Mouse (Mus musculus) hindlimb bud, embryonic 11.5 days (tissue): ENCODE measurements around the gene Uhmk1.

ENCODE experiments used
- DNase-seq: peaks from one replicate; pipeline ENCODE4 v3.0.0-alpha.2; 2012; ENCODE audit warnings: low read depth, low spot score; ENCODE audit errors: extremely low spot score

Gene Uhmk1

DNA sequence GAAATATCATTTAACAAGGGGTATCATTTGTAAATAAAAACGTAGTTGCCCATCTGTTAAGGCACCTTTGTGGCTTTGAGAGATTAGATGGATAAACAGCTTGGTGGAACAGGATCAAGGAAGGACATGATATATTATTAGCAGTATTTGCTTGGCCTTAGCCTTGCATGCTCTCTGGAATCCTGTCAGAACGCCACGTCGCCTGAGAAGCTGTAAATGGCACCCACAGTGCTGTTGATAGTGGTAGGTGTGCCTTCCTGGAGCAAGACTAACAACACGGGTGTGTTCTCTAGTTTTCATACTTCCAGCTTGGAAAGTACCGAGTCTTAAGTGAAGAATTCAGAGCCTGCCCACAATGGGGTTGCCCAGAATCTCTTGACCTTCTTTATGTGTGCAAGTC is 39.3 kb downstream of the Uhmk1 start:
- DNase-seq = no peak

DNA sequence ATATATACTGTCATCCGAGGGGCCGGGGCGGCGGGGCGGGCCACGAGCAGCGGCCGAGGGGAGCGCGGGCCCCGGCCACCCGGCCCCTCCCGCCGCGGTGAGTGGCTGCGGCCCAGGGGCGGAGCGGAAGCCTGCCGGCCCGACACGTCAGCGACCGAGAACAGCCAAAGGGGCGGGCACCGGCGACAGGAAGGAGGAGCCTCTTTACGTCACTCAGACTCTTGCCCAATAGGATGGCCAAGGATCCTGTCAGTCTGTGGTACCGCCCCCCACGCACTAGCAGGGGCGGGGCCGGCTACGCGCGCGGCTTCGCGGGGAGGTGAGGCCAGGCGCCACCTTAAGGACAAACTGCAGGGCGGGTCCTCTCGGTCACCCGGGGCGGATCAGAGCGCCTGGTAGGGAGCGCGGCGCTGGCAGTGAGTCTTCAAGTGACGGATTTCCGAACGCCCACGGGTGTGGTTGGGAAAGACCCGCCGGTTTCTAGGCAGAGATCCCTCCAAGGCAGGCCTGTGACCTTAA is 40.3 kb downstream of the Uhmk1 start, which contains the start of gene Uap1:
Gene Uap1 (minus strand): TSS at position 144 of the 519 bp plus-strand sequence.
- peak; percentile 75 for DNase-seq

DNA sequence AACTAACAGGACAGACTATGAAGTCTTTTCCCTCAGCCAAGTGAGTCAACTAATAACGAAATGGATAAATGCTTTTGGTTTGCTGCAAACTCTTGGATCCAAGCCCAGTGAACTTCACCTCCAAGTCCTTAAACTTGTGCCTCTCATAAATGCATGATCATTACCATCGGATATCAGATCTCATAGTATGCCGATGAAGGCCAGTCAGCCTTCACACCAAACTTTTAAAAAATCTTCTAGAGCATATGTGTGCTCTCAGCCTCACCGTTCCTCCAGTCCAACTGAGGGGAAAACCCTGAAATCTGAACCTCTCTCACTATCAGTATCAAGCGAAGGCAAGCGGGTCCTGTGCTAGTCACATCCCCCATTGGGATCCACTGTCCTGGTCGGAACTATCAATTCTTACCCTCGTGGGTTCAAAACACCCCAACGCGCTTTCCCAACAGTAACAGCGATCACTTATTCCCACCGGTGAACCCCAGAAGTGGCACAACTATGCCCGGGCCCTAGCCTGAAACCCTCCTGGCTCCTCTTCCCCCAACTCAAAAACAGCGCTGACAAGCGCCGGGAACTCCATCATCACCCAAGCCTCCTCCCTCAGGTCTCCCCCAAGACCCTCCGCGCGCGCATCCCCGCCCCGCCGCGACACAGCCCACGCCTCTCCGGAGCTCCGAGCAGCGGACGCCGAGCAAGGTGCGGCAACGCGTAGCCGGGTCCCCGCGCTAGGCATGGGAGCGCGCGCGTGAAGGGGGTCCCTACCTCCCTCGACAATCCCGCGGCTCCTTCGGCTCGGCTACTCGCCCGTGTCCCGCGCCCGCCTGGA is 41.0 kb downstream of the Uhmk1 start:
- DNase-seq = no peak

DNA sequence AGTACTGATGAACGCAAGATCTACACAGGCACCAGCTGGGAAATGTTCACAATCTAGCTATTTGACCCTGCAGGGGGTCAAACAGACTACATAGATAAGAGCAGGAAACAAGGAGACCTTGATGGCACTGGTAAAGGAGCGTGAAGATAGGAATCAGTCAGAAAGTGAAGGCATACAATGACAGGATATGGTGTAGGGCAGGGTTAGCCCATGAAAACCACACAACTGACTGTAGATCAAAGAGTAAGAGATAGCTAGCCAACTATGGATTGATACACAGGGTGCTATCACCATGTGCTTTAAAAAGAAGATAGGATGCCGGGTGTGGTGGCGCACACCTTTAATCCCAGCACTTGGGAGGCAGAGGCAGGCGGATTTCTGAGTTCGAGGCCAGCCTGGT is 47.4 kb downstream of the Uhmk1 start:
- DNase-seq = no peak

DNA sequence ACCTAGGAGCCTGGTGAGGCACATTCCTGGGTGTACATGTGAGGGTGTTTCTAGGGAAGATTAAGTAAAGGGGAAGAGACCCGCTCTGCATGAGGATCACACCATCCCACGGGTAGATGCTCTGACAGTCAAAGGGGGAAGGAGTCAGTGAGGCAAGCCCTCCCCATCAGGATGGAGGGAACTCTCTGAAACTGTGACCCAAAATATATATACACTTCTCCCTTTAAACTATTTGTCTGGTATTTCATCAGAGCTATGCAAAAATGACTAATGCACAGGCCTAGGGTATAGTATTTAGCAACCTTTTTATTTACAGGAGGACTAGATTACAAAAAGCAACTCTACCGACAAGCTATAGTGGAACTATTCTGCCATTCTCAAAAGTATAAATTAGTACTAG is 50.3 kb downstream of the Uhmk1 start:
- no peak for DNase-seq

DNA sequence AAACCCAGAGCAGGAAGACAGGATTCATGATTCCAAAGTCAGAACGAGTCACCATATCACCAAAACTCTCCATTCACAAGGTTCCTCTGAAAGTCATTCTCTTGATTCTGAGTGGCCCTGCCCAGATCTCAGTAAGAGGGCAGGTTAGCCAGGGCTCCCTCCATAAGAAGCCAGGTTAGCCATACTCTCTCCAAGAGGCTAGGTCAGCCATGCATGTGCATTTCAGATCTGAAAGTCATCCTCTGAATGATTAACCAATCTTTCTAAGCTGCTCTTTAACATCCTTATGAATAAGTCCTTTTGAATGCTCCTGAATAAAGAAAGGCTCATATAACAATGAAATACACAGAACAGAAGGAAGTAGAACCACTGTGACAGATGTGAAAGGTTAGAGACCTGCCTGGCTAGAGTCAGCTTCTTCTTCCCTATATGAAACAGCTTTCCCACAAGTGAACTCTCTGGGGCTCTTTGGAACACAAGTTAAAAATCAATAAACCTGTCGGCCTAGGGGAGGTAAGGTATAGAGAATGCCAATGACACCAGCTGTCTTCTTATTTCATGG is 51.1 kb downstream of the Uhmk1 start:
- no peak for DNase-seq

DNA sequence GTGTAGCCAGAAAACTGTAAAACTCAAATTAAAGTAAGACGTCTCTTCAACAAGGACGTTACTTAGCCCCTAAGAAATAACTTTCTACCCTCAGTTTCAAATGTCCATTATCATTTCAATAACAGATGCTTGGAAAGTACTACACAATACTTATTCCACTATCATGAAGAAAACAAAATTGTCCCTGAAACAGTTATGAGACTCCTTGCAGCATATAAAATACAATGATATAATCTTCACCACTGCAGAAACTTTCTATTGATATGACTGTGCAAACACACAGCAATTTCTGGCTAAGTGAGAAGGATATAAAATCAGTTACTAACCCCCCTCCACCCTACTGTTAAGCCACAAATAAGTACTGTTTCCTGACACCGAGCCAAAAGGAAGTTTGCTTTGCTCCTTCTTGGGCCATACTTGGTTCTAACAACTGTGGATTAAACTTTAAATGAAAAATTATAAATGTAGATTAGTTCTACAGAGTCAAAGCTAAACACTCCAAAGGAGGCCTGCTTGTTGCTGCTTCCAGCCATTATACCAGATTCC is 51.7 kb downstream of the Uhmk1 start:
- DNase-seq = no peak

DNA sequence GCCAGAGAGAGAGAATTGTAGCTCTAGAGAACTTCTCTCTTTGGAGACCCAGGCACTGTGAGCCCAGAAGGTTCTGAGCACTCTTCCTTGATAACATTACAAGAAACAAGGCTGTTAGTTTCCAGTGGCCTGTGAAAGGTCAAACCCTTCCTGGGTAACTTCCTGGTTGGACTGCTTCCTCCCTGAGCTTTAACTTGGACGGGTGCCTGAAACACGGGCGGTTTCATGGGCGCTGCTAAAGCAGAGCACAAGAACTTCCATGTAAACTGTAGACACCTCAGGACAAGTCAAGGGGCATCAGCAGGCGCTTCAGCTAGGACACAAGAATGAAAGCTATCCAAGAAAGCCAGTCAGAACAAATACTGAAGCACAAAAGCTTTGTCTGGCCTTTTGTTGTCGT is 53.3 kb downstream of the Uhmk1 start:
- no peak for DNase-seq

DNA sequence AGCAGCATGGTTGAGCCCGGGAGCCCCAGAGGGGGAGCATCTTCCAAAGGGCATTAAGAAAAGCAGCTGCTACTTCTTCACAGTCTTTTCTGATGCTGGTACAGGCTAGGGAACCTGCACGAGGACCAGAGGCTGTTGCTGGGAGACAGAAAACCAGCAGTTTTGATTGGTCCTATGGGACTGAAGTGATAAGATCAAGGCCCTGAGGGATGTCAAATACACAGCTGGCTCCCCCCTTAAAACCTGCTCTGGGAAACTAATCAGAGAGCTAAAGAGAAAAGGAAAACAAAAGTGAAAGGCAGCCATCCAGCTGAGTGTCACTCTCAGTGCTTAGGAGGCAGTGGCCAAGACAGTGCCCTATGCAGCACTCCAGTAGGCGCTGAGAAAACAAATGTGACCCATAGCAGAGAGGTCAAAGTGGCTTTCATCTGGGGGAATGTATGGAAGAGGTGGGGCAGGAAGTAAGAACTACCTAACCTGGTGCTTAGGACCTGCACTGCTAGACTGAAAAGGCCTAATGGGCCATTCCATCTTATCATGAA is 54.7 kb downstream of the Uhmk1 start:
- DNase-seq = no peak

DNA sequence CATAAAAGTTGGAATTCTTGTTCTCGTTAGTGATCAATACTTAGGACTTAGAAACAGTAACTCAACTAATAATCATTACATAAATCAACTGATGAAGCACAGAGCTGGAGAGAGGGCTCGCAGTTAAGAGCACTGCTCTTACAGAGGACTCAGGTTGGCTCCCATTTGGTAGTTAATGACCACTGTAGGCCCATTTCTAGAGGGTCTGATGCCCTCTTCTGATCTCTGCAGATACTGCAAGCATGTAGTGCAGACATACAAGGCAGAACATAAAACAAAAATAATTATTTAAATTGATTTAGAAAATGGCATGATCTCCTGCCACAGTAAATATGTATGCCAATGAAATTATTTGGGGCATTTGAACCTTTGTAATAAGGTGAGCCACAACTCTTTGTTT is 55.5 kb downstream of the Uhmk1 start:
- DNase-seq = no peak

DNA sequence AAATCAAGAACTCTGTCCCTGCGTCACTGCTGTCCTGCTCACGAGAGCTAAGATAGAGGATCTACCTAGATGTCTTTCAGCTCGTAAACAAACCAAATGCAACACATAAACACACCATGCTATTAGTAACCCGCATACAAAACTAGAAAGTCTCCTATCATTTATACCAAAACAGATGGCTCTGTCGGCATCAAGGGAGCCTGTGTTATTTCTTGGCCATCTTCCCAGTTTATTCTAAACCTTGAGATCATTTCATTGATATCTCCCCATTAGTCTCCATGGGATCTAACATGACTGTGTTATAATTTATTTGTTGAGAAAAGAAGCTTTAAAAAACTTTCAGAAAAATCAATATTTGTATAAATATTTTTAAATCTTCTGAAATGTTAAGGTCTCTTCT is 59.4 kb downstream of the Uhmk1 start:
- no peak for DNase-seq

DNA sequence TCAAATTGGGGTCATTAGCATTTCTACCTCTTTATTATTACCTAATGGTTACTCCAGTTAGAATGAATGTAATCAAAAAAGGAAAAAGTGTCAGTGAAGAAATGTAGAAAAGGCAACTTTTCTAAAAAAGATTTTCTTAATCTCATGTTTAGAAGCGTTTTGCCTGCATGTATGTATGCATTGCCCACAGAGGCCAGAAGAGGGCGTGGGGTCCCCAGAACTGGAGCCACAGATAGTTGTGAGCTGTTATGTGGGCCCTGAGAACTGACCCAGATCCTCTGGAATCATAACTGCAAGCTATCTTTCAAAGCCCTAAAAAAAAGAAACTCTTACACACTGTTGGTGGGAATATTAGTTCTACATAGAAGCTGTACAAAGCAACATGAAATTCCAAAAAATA is 59.9 kb downstream of the Uhmk1 start:
- DNase-seq = no peak

DNA sequence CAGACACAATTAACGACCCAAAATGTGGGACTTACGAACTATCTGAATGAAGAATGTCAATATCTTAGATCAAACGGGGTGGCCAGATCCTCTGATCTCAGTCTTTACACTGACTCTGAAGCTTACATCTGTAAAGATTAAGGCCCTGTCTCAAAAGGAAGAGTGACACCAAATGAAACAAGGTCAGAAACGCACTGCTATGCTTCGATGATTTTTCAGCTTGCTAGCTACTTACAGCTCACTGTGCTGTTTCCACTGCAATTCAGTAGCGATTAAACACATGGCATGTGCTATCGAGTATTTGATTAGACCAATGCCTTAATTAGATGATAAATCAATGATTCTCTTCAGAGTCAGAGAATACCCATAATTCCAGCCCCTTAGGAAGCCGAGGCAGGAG is 61.2 kb downstream of the Uhmk1 start:
- no peak for DNase-seq

DNA sequence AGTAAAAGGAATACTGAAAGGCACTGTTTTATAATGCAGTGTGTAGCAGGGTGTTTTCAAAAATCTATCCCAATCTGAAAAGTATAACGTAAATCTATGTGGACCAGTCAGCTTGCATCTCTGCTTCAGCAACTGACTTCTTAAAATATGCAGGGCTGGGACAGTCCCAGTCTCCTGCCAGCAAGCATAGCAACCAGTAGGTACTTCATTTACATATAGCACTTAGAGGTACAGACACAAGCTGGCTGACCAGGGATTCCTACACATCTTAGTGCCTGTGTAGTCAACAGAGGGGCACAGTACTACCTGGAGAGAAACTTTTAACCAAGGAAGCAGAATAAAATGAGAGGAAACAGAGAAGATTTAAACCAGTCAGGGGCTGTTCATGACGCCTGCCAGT is 62.6 kb downstream of the Uhmk1 start:
- DNase-seq = no peak

DNA sequence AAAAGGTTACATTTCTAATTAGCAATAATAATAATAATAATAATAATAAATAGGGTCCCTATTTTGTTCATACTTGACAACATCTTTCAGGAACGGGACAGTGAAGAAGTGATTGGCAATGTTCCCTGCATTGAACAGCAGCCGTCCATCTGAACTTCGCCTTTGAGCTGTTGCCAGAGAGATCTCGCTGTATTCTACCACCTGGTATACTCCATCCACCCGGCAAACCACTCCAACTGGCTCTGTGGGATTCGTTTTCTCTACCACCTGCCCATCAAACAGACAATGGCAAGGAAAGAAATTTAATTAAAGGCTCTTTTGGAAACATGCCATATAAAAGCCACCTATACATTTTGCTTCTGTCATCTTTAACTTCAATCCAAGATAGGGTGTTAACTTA is 64.3 kb downstream of the Uhmk1 start:
- DNase-seq = no peak

DNA sequence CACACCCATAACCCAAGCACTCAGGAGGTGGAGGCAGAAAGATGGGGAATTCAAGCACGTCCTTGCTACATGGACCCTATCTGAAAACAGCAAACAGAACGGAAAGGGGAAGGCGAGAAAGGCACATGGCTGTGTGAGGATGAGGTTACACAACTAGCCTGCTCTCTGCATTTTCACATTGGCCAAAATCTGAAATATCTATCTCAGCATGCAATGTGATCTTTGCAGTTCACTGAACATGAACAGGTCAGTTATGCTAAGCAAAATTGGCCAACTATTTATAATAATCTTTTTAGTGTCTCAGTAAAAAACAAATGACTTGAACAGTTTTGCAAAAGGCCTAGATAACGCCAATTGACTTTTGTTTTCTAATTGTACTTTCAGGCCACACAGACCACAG is 65.4 kb downstream of the Uhmk1 start:
- no peak for DNase-seq

DNA sequence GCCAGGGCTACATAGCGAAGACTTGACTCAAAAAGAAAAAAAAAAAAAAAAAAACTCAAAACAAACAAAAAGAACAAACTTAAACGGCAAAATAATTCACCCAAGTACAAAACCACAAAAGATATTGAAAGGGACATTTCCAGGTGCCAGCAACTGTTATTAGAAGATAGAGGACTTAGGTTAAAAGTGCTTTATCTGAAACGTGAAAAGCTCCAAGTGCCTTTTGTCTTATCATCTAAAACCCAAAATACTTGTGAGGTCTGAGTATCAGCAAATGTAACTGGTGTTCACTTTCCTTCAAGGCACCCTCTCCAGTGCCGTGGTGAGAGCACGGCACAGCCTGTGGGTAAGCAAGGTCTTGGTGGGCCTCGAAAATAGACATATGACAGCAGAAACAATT is 66.7 kb downstream of the Uhmk1 start:
- no peak for DNase-seq

DNA sequence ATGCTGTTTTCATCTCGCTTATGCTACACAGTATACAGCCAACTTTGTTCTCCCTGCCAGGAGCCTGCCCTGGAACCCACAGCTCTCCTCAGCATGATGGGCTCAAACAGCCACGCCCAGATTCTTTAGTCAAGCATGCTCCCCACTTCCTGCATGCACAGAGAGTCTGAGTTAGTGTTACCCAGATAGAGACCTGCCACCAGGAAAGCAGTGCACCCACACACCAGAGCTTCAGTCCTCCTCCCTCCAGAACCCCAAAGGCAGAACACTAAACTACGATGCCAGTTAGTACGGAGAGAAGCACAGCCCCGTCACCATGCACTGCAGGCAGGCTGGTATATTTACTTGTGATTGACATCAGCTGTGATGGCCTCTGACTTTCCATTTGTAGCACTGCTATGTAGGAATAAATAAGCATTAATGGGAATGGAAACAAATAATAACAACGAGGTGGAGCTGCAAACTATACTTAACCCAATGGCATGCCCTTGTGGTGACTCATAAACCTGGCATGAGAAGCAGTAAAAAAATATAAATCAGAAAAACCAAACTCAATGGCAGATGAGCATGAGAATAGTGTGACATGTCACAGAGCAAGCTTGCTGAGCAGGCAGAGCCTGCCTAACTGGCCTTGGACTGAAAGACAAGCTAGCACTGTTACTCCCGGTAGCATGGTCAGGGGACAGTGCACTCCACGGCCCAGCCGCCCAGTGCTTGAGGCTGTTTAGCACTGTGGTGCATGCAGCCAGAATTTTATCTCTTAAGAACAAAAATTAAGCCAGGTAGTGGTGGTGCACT is 67.3 kb downstream of the Uhmk1 start:
- no peak for DNase-seq

DNA sequence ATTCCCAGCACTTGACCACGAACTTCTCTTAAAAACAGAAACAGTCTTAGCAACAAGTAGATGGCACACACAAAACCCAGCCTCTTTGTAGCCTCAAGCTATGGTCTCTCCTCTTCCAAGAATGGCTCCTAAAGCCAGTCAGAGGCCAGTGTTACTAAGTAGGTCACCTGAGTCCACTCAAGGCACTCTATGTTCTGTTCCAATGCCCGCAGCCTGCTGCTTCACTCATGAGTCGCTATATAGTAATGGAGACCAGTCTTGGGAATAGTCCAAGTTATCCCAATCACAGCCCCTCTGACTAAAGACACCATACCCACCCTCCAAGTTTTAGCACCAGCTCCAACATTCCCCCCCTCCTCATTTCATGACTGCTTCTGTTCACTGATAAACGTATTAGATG is 69.6 kb downstream of the Uhmk1 start:
- no peak for DNase-seq
